Mouse (Mus musculus) hindbrain, embryonic 14.5 days (tissue): ENCODE measurements around the gene Adamts9. TPM values are rescaled to one million over a fixed set of nuclear protein-coding genes. Genes with fewer than 3 reads are reported as not detected.

ENCODE experiments used
- ATAC-seq: fragments of 200-750 bp; cut with Nextera tagmentation; 2 replicates; pipeline ENCODE4 v1.8.0; 2017; ENCODE audit warnings: moderate number of reproducible peaks, mild to moderate bottlenecking, moderate TSS enrichment, moderate library complexity; ENCODE audit not compliant: low FRiP score
- DNase-seq: peaks from one replicate; pipeline ENCODE4 v3.0.0-alpha.2; 2015; ENCODE audit warnings: low spot score
- H3K27ac ChIP-seq: fragments of 300-500 bp; sonication (generic); 2 replicates; pipeline ENCODE4 v1.5.1; 2014; ENCODE audit warnings: mild to moderate bottlenecking, moderate library complexity
- H3K27me3 ChIP-seq: fragments of 300-500 bp; sonication (generic); 2 replicates; pipeline ENCODE4 v1.6.1; 2014; ENCODE audit warnings: mild to moderate bottlenecking, low read length, mixed read lengths; ENCODE audit not compliant: control insufficient read depth, insufficient read depth
- H3K36me3 ChIP-seq: fragments of 300-500 bp; sonication (generic); replicated peaks from 2 replicates; pipeline ENCODE4 v1.6.1; 2014; ENCODE audit not compliant: control insufficient read depth, insufficient read depth
- H3K4me1 ChIP-seq: fragments of 300-500 bp; sonication (generic); replicated peaks from 2 replicates; pipeline ENCODE4 v1.6.1; 2014; ENCODE audit warnings: antibody characterized with exemption, low read length, mixed read lengths; ENCODE audit not compliant: control insufficient read depth, insufficient read depth
- H3K4me2 ChIP-seq: fragments of 300-500 bp; sonication (generic); replicated peaks from 2 replicates; pipeline ENCODE4 v1.6.1; 2014; ENCODE audit warnings: mild to moderate bottlenecking, moderate library complexity
- H3K4me3 ChIP-seq: fragments of 300-500 bp; sonication (generic); replicated peaks from 2 replicates; pipeline ENCODE4 v1.5.1; 2014; ENCODE audit warnings: mild to moderate bottlenecking, low read length
- H3K9ac ChIP-seq: fragments of 300-500 bp; sonication (generic); 2 replicates; pipeline ENCODE4 v1.6.1; 2014
- H3K9me3 ChIP-seq: fragments of 300-500 bp; sonication (generic); 2 replicates; pipeline ENCODE4 v1.6.1; 2016; ENCODE audit warnings: low read length; ENCODE audit not compliant: control insufficient read depth
- WGBS: fragments of 180-500 bp; shearing (Covaris S2); extraction: QIAGEN DNeasy Blood & Tissue Kit; methylation state at CpG from one replicate; pipeline ENCODE4 v1.1.7; 2014; 5-methylcytosine and 5-hydroxymethylcytosine counted together
- polyA plus RNA-seq: library from polyadenylated mRNA; unstranded; fragments of >200 nt; fragmentation: Nextera tagmentation; extraction: Ambion mirVana; gene quantifications from 2 replicates; pipeline ENCODE4 v1.2.1, GENCODE M21; 2014

The Adamts9 gene
- polyA plus RNA-seq, 1 experiment from 2014 or later, result 2.1 TPM

- no peak overlapping the region for H3K9ac ChIP-seq
Measured at GRCm38 (mm10) chr6:92904037-92904436, 39.3 kb downstream of the Adamts9 start.

GRCm38 (mm10) chr6:92891535-92891934 is 51.8 kb downstream of the Adamts9 start:
- Histone ChIP-seq H3K27ac (no peak overlapping the region), H3K9ac (no peak overlapping the region), H3K36me3 (no peaks in the 10 kb centered on the region), H3K27me3 (no peaks in the 10 kb centered on the region), H3K9me3 (no peaks in the 10 kb centered on the region), H3K4me1 (no peaks in the 10 kb centered on the region), H3K4me3 (no peak overlapping the region), H3K4me2 (no peak overlapping the region)
- WGBS, result 90% methylated on average over 1 of the region's 1 CpGs
- no peak for ATAC-seq
- no peak for DNase-seq

More at GRCm38 (mm10) chr6:92904037-92904436, 39.3 kb downstream of the Adamts9 start:
- H3K9me3 ChIP-seq, result no peaks in the 10 kb centered on the region
- no peaks in the 10 kb centered on the region for H3K27me3 ChIP-seq
- DNase-seq, result no peak
- no peaks in the 10 kb centered on the region for H3K4me1 ChIP-seq
- WGBS, result 86% methylated on average over 1 of the region's 1 CpGs
- H3K4me3 ChIP-seq, result no peak overlapping the region
- H3K4me2 ChIP-seq, result no peak overlapping the region
- ATAC-seq, result no peak
- H3K27ac ChIP-seq, result no peak overlapping the region
- H3K36me3 ChIP-seq, result no peaks in the 10 kb centered on the region

DNA sequence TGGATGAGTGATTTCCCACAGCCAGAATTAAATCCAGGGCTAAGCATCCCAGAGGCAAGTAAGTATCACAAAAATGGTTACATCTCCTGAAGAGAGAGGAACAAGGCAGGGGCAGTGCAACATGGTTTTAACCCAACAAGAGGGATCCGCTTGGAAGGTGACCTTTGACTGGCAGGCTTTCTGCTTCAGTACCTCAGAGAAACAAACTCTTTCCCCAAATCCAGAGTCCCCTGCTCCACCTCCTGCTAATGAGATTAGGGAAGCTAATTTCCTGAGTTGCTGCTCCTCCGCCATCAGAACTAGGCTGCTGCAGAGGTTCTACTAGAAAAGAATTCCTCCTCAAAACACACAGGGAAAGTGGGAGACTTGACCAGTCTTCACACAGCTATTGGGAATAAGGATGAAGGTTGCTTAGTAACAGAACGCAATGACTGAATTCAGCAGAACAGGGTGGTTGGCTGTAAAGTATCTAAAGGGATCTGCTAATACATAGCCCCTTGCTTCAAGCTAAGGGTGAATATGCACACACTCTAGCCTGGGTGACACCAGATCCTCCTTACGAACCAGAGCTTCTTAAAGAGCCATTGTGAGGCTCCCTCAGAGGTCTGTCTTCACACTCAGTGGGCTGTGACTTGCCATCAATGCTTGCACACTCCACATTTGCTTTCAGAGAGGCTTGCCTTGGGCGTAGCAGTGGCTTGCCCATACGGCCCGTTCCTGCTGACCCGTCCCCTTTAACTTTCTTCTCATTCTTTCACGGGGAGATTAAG is 60.0 kb downstream of the Adamts9 start:
- no peaks in the 10 kb centered on the region for H3K9me3 ChIP-seq
- H3K4me1 ChIP-seq, result peaks cover 7% of the 10 kb centered on the region; the same call in 1 of the 2 replicates
- ATAC-seq (no peak), DNase-seq (no peak)
- no peak overlapping the region for H3K4me3 ChIP-seq
- H3K4me2 ChIP-seq, result no peak overlapping the region
- no peaks in the 10 kb centered on the region for H3K27me3 ChIP-seq
- H3K36me3 ChIP-seq, result no peaks in the 10 kb centered on the region
- WGBS, result 40% methylated on average over 9 of the region's 9 CpGs
- no peak overlapping the region for H3K27ac ChIP-seq
- H3K9ac ChIP-seq, result no peak overlapping the region

DNA sequence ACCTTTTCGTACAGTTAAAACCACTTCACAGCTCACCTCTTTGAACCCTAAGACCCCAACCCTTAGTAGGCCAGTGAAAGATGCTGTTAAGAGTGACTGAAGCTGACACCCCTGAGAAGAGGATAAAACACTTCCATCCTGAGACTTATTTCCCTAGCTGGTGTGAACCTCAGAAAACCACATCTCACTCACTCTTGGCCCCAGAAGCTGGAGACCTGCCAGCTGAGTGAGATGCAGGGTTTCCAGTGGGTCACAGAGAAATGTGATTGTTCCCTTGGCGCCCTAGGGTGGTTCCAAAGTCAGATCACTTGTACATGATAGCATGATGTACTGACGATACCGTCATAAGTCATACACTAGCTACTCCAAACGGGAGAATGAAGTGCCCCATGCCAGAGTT is 60.8 kb downstream of the Adamts9 start:
- WGBS, result 81% methylated on average over 5 of the region's 5 CpGs
- Histone ChIP-seq H3K4me3 (no peak overlapping the region), H3K36me3 (no peaks in the 10 kb centered on the region), H3K9me3 (no peaks in the 10 kb centered on the region), H3K9ac (no peak overlapping the region), H3K4me2 (no peak overlapping the region), H3K27ac (no peak overlapping the region), H3K27me3 (no peaks in the 10 kb centered on the region), H3K4me1 (peaks cover 7% of the 10 kb centered on the region; the same call in 1 of the 2 replicates)
- DNase-seq, result no peak
- ATAC-seq, result no peak

DNA sequence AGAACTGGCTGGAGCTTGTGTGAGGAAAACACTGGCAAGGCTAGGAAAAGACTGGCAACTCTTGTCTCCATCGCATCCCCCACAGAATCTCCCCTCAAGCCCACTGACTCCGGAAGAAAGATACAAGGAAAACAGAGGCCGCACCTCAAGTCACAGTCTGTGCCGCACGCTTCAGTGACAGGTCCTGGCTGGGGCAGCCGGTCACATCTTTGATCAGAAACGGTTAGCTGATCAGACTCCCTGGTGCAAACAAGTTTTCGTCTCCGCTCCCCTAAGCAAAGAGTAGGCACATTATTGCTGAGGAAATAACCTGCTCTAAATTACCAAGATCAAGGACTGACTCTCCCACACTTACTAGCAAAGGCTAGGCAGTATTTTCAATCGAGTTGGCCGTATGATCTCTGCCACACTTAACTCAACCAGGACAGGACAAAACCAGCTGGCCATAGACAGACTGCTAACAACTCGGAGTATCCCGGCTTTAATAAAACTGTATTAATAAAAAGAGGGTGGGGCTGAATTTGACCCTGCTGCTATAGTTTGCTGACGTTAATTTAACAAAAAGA is 63.5 kb downstream of the Adamts9 start:
- Histone ChIP-seq H3K36me3 (no peaks in the 10 kb centered on the region), H3K4me1 (peaks cover 7% of the 10 kb centered on the region; the same call in 1 of the 2 replicates), H3K4me3 (no peak overlapping the region), H3K27ac (no peak overlapping the region), H3K9ac (no peak overlapping the region), H3K27me3 (no peaks in the 10 kb centered on the region), H3K9me3 (no peaks in the 10 kb centered on the region), H3K4me2 (no peak overlapping the region)
- ATAC-seq (no peak), DNase-seq (no peak)
- 77% methylated on average over 14 of the region's 14 CpGs for WGBS

DNA sequence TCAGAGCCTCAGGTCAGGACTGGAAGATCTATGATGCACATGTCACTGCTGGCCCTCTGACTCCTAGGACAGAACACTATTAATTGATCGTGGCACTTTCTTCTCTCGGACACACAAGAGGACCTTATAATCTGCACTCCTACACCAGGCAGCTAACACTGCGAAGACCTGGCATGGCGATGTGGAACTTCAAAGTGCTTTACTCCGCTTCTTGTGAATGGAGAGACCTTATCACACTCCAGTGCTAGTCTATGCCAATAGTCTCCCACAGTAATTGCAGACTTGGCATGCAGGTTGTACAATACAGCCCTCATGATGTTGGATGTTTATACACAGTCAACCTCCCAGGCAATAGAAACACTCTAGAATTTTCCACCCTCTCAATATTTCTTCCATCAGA is 64.5 kb downstream of the Adamts9 start:
- no peak overlapping the region for H3K27ac ChIP-seq
- H3K4me2 ChIP-seq, result no peak overlapping the region
- H3K4me3 ChIP-seq, result no peak overlapping the region
- no peaks in the 10 kb centered on the region for H3K36me3 ChIP-seq
- no peaks in the 10 kb centered on the region for H3K9me3 ChIP-seq
- H3K27me3 ChIP-seq, result no peaks in the 10 kb centered on the region
- DNase-seq (no peak), ATAC-seq (no peak)
- no peak overlapping the region for H3K9ac ChIP-seq
- H3K4me1 ChIP-seq, result peaks cover 7% of the 10 kb centered on the region; the same call in 1 of the 2 replicates
- WGBS, result 92% methylated on average over 5 of the region's 5 CpGs

DNA sequence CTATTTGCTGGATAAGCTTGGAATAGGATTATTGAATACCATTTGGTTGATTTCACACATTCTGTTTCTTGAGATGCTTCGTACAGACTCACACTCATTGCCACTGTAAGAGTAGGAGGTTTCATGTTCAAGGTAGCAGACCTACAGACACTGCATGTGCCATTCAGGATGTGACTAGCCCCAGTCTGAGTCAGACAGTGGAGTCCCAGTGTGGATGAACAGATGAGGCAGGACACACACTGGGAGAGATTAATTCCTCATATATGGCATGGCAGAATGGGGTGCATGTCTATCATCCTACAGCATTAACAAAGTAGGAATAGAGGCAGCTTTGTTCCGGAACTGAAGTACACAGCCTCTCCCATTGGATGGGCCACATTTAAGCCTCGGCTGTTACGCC is 66.1 kb downstream of the Adamts9 start:
- no peaks in the 10 kb centered on the region for H3K4me1 ChIP-seq
- H3K36me3 ChIP-seq, result no peaks in the 10 kb centered on the region
- no peak overlapping the region for H3K4me3 ChIP-seq
- no peak overlapping the region for H3K27ac ChIP-seq
- no peak for DNase-seq
- H3K4me2 ChIP-seq, result no peak overlapping the region
- no peaks in the 10 kb centered on the region for H3K9me3 ChIP-seq
- no peak for ATAC-seq
- 98% methylated on average over 4 of the region's 4 CpGs for WGBS
- H3K9ac ChIP-seq, result no peak overlapping the region
- no peaks in the 10 kb centered on the region for H3K27me3 ChIP-seq

- Histone ChIP-seq H3K9me3 (no peaks in the 10 kb centered on the region), H3K4me1 (no peaks in the 10 kb centered on the region), H3K27ac (no peak overlapping the region), H3K36me3 (no peaks in the 10 kb centered on the region), H3K4me3 (no peak overlapping the region), H3K4me2 (no peak overlapping the region), H3K9ac (no peak overlapping the region), H3K27me3 (no peaks in the 10 kb centered on the region)
- 84% methylated on average over 5 of the region's 5 CpGs for WGBS
- DNase-seq (no peak), ATAC-seq (no peak)
Measured at GRCm38 (mm10) chr6:92876121-92876520, 67.2 kb downstream of the Adamts9 start.

DNA sequence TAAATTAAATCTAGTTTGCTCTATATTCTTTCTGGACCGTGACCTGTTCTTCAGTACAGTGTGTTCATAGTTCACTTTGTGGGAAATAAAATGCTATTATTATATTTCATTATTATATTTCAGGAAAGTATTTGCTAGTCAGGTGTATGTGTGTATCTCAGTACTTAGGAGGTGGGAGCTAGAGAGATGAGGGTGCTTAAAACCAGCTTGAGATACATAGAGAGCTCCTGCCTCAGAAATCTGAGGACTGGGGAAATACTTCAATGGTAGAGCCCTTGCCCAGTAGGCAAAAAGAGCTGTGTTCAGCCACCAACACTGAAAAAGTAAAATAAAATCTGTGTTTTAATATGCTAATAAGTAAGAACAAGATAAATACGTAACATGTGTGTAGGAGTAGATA is 68.0 kb downstream of the Adamts9 start:
- H3K27me3 ChIP-seq, result no peaks in the 10 kb centered on the region
- no peak for ATAC-seq
- H3K27ac ChIP-seq, result no peak overlapping the region
- DNase-seq, result no peak
- H3K36me3 ChIP-seq, result no peaks in the 10 kb centered on the region
- H3K4me2 ChIP-seq, result no peak overlapping the region
- H3K4me3 ChIP-seq, result no peak overlapping the region
- no peaks in the 10 kb centered on the region for H3K4me1 ChIP-seq
- H3K9me3 ChIP-seq, result no peaks in the 10 kb centered on the region
- WGBS, result 94% methylated on average over 2 of the region's 2 CpGs
- H3K9ac ChIP-seq, result no peak overlapping the region
